Mouse (Mus musculus) hindbrain, embryonic 15.5 days (tissue): ENCODE measurements at regions not wholly inside any gene's neighbourhood (a gene's known extent, or its start where the extent isn't known, plus 50 kb on each side); places are given as distances from the start of the nearest gene placed in this dataset.

Experiments
- ATAC-seq: fragments of 200-750 bp; cut with Nextera tagmentation; 2 replicates; pipeline ENCODE4 v1.8.0; 2017; ENCODE audit warnings: low read depth, moderate number of reproducible peaks, moderate TSS enrichment; ENCODE audit not compliant: low FRiP score
- H3K27ac ChIP-seq: fragments of 300-500 bp; sonication (generic); replicated peaks from 2 replicates; pipeline ENCODE4 v1.5.1; 2015; ENCODE audit warnings: mild to moderate bottlenecking, inconsistent platforms
- H3K27me3 ChIP-seq: fragments of 300-500 bp; sonication (generic); 2 replicates; pipeline ENCODE4 v1.6.1; 2015; ENCODE audit warnings: control low read depth, inconsistent platforms
- H3K36me3 ChIP-seq: fragments of 300-500 bp; sonication (generic); 2 replicates; pipeline ENCODE4 v1.6.1; 2015; ENCODE audit warnings: control low read depth, inconsistent platforms
- H3K4me1 ChIP-seq: fragments of 300-500 bp; sonication (generic); replicated peaks from 2 replicates; pipeline ENCODE4 v1.6.1; 2015; ENCODE audit warnings: control low read depth, inconsistent platforms
- H3K4me2 ChIP-seq: fragments of 300-500 bp; sonication (generic); 2 replicates; pipeline ENCODE4 v1.6.1; 2015; ENCODE audit warnings: moderate library complexity, mild to moderate bottlenecking, inconsistent platforms
- H3K4me3 ChIP-seq: fragments of 300-500 bp; sonication (generic); 2 replicates; pipeline ENCODE4 v1.5.1; 2015; ENCODE audit warnings: mild to moderate bottlenecking, inconsistent platforms
- H3K9ac ChIP-seq: fragments of 300-500 bp; sonication (generic); 2 replicates; pipeline ENCODE4 v1.6.1; 2015; ENCODE audit warnings: inconsistent platforms
- H3K9me3 ChIP-seq: fragments of 300-500 bp; sonication (generic); 2 replicates; pipeline ENCODE4 v1.6.1; 2016; ENCODE audit warnings: control low read depth, inconsistent platforms
- WGBS: fragments of 180-500 bp; shearing (Covaris S2); methylation state at CpG from one replicate; pipeline ENCODE4 v1.1.7; 2015; 5-methylcytosine and 5-hydroxymethylcytosine counted together

GRCm38 (mm10) chr12:94364269-94364668 is 1327.8 kb upstream of the Flrt2 start:
- H3K4me2 ChIP-seq: no peak overlapping the region
- WGBS: 57% methylated on average over 6 of the region's 6 CpGs
- no peaks in the 10 kb centered on the region for H3K4me1 ChIP-seq
- no peak overlapping the region for H3K4me3 ChIP-seq
- H3K27me3 ChIP-seq: no peaks in the 10 kb centered on the region
- H3K9ac ChIP-seq: no peak overlapping the region
- no peaks in the 10 kb centered on the region for H3K36me3 ChIP-seq
- H3K27ac ChIP-seq: no peak overlapping the region
- H3K9me3 ChIP-seq: no peaks in the 10 kb centered on the region
- ATAC-seq: no peak

GRCm38 (mm10) chr12:94399991-94400390 is 1292.0 kb upstream of the Flrt2 start:
- 53% methylated on average over 2 of the region's 2 CpGs for WGBS
- no peaks in the 10 kb centered on the region for H3K4me1 ChIP-seq
- H3K9me3 ChIP-seq: no peaks in the 10 kb centered on the region
- no peaks in the 10 kb centered on the region for H3K27me3 ChIP-seq
- H3K4me3 ChIP-seq: no peak overlapping the region
- no peak overlapping the region for H3K27ac ChIP-seq
- no peaks in the 10 kb centered on the region for H3K36me3 ChIP-seq
- no peak overlapping the region for H3K9ac ChIP-seq
- no peak for ATAC-seq
- H3K4me2 ChIP-seq: no peak overlapping the region

- WGBS: 68% methylated on average over 5 of the region's 5 CpGs
- H3K27ac ChIP-seq: no peak overlapping the region
- no peaks in the 10 kb centered on the region for H3K9me3 ChIP-seq
- no peaks in the 10 kb centered on the region for H3K27me3 ChIP-seq
- H3K9ac ChIP-seq: no peak overlapping the region
- no peak for ATAC-seq
- no peak overlapping the region for H3K4me2 ChIP-seq
- no peaks in the 10 kb centered on the region for H3K36me3 ChIP-seq
- no peak overlapping the region for H3K4me3 ChIP-seq
- H3K4me1 ChIP-seq: no peaks in the 10 kb centered on the region
Measured at GRCm38 (mm10) chr12:94420918-94421317, 1271.1 kb upstream of the Flrt2 start.

GRCm38 (mm10) chr12:94421743-94422142 is 1270.3 kb upstream of the Flrt2 start:
- no peaks in the 10 kb centered on the region for H3K27me3 ChIP-seq
- H3K9ac ChIP-seq: no peak overlapping the region
- H3K36me3 ChIP-seq: no peaks in the 10 kb centered on the region
- 86% methylated on average over 3 of the region's 3 CpGs for WGBS
- H3K9me3 ChIP-seq: no peaks in the 10 kb centered on the region
- no peak overlapping the region for H3K27ac ChIP-seq
- no peak overlapping the region for H3K4me3 ChIP-seq
- no peak for ATAC-seq
- no peaks in the 10 kb centered on the region for H3K4me1 ChIP-seq
- H3K4me2 ChIP-seq: no peak overlapping the region

GRCm38 (mm10) chr12:94424340-94424981 is 1267.6 kb upstream of the Flrt2 start:
- H3K36me3 ChIP-seq: no peaks in the 10 kb centered on the region
- ATAC-seq: no peak
- no peak overlapping the region for H3K4me3 ChIP-seq
- H3K9me3 ChIP-seq: no peaks in the 10 kb centered on the region
- no peaks in the 10 kb centered on the region for H3K27me3 ChIP-seq
- no peak overlapping the region for H3K27ac ChIP-seq
- H3K4me2 ChIP-seq: no peak overlapping the region
- no peaks in the 10 kb centered on the region for H3K4me1 ChIP-seq
- 7% methylated on average over 3 of the region's 3 CpGs for WGBS
- H3K9ac ChIP-seq: no peak overlapping the region

GRCm38 (mm10) chr12:94449517-94449916 is 1242.5 kb upstream of the Flrt2 start:
- no peaks in the 10 kb centered on the region for H3K9me3 ChIP-seq

GRCm38 (mm10) chr12:94468027-94468426 is 1224.0 kb upstream of the Flrt2 start:
- H3K27me3 ChIP-seq: no peaks in the 10 kb centered on the region
- 70% methylated on average over 2 of the region's 2 CpGs for WGBS

More at GRCm38 (mm10) chr12:94449517-94449916, 1242.5 kb upstream of the Flrt2 start:
- no peak overlapping the region for H3K9ac ChIP-seq
- WGBS: 87% methylated on average over 1 of the region's 1 CpGs
- ATAC-seq: no peak
- no peak overlapping the region for H3K4me3 ChIP-seq
- H3K27me3 ChIP-seq: no peaks in the 10 kb centered on the region
- H3K4me2 ChIP-seq: no peak overlapping the region
- no peaks in the 10 kb centered on the region for H3K36me3 ChIP-seq
- H3K4me1 ChIP-seq: no peaks in the 10 kb centered on the region
- H3K27ac ChIP-seq: no peak overlapping the region

GRCm38 (mm10) chr12:94468609-94469008 is 1223.4 kb upstream of the Flrt2 start:
- no peak overlapping the region for H3K27ac ChIP-seq
- no peaks in the 10 kb centered on the region for H3K9me3 ChIP-seq
- H3K27me3 ChIP-seq: no peaks in the 10 kb centered on the region
- ATAC-seq: no peak
- no peaks in the 10 kb centered on the region for H3K36me3 ChIP-seq
- H3K4me1 ChIP-seq: no peaks in the 10 kb centered on the region; the same call in 1 of the 2 replicates
- H3K4me3 ChIP-seq: no peak overlapping the region
- H3K9ac ChIP-seq: no peak overlapping the region
- no peak overlapping the region for H3K4me2 ChIP-seq
- 90% methylated on average over 3 of the region's 3 CpGs for WGBS

More at GRCm38 (mm10) chr12:94468027-94468426, 1224.0 kb upstream of the Flrt2 start:
- H3K9ac ChIP-seq: no peak overlapping the region
- H3K36me3 ChIP-seq: no peaks in the 10 kb centered on the region
- no peak for ATAC-seq
- H3K4me2 ChIP-seq: no peak overlapping the region
- H3K9me3 ChIP-seq: no peaks in the 10 kb centered on the region
- H3K27ac ChIP-seq: no peak overlapping the region
- H3K4me3 ChIP-seq: no peak overlapping the region
- H3K4me1 ChIP-seq: no peaks in the 10 kb centered on the region; the same call in 1 of the 2 replicates

GRCm38 (mm10) chr12:94469850-94470249 is 1222.2 kb upstream of the Flrt2 start:
- Histone ChIP-seq H3K36me3 (no peaks in the 10 kb centered on the region), H3K4me2 (no peak overlapping the region), H3K27ac (no peak overlapping the region), H3K27me3 (no peaks in the 10 kb centered on the region), H3K4me1 (no peaks in the 10 kb centered on the region; the same call in 1 of the 2 replicates), H3K9ac (no peak overlapping the region), H3K4me3 (no peak overlapping the region), H3K9me3 (no peaks in the 10 kb centered on the region)
- no peak for ATAC-seq
- WGBS: 75% methylated on average over 2 of the region's 2 CpGs

GRCm38 (mm10) chr12:94470981-94471380 is 1221.0 kb upstream of the Flrt2 start:
- Histone ChIP-seq H3K9ac (no peak overlapping the region), H3K27me3 (no peaks in the 10 kb centered on the region), H3K4me1 (no peaks in the 10 kb centered on the region; the same call in 1 of the 2 replicates), H3K4me3 (no peak overlapping the region), H3K27ac (0 out of 2 replicates have a peak overlapping the region, but pooled peaks have one; percentile 31), H3K4me2 (no peak overlapping the region), H3K36me3 (no peaks in the 10 kb centered on the region), H3K9me3 (no peaks in the 10 kb centered on the region)
- no peak for ATAC-seq
- 36% methylated on average over 1 of the region's 1 CpGs for WGBS

GRCm38 (mm10) chr12:94488721-94489120 is 1203.3 kb upstream of the Flrt2 start:
- Histone ChIP-seq H3K4me1 (no peaks in the 10 kb centered on the region), H3K9me3 (peaks cover 4% of the 10 kb centered on the region; the same call in 1 of the 2 replicates), H3K4me2 (no peak overlapping the region), H3K4me3 (no peak overlapping the region), H3K36me3 (no peaks in the 10 kb centered on the region), H3K27me3 (no peaks in the 10 kb centered on the region), H3K27ac (no peak overlapping the region), H3K9ac (no peak overlapping the region)
- ATAC-seq: no peak
- 92% methylated on average over 2 of the region's 2 CpGs for WGBS

GRCm38 (mm10) chr12:94508099-94508498 is 1183.9 kb upstream of the Flrt2 start:
- 0 out of 2 replicates have a peak, but pooled peaks cover 3% of the 10 kb centered on the region for H3K4me1 ChIP-seq
- no peaks in the 10 kb centered on the region for H3K36me3 ChIP-seq
- no peak overlapping the region for H3K27ac ChIP-seq
- H3K4me3 ChIP-seq: no peak overlapping the region
- WGBS: 75% methylated on average over 7 of the region's 7 CpGs
- no peaks in the 10 kb centered on the region for H3K9me3 ChIP-seq
- no peak overlapping the region for H3K9ac ChIP-seq
- no peak for ATAC-seq
- H3K4me2 ChIP-seq: no peak overlapping the region
- no peaks in the 10 kb centered on the region for H3K27me3 ChIP-seq

GRCm38 (mm10) chr12:94509855-94510254 is 1182.2 kb upstream of the Flrt2 start:
- 35% methylated on average over 5 of the region's 5 CpGs for WGBS
- Histone ChIP-seq H3K36me3 (no peaks in the 10 kb centered on the region), H3K9me3 (no peaks in the 10 kb centered on the region)

More at GRCm38 (mm10) chr12:94509855-94510254, 1182.2 kb upstream of the Flrt2 start:
- no peak for ATAC-seq
- Histone ChIP-seq H3K9ac (no peak overlapping the region), H3K4me1 (0 out of 2 replicates have a peak, but pooled peaks cover 3% of the 10 kb centered on the region), H3K4me2 (no peak overlapping the region), H3K4me3 (no peak overlapping the region), H3K27ac (no peak overlapping the region), H3K27me3 (no peaks in the 10 kb centered on the region)
